Mouse (Mus musculus) hematopoietic stem cell, adult 5-6 weeks (primary cell): ENCODE measurements around the gene Mdk. TPM values are rescaled to one million over a fixed set of nuclear protein-coding genes. Genes with fewer than 3 reads are reported as not detected.

Source experiments
- ATAC-seq, 2 experiments: fragments of 125-278 bp in 1 of 2; replicated peaks in 1 of 2; 2 replicates each; pipeline ENCODE4 v1.8.0; 2016 to 2017; ENCODE audit warnings: inconsistent platforms in 2 of 2, mild to moderate bottlenecking in 2 of 2, moderate number of reproducible peaks in 2 of 2, low read depth in 1 of 2, moderate TSS enrichment in 1 of 2; ENCODE audit not compliant: low FRiP score in 2 of 2, poor library complexity in 2 of 2, severe bottlenecking in 2 of 2, insufficient read depth in 1 of 2, low TSS enrichment in 1 of 2
- total RNA-seq: library from RNA; stranded (forward); fragments of 172-1452, 232-1000 nt; gene quantifications from 2 replicates; pipeline ENCODE4 v1.2.3, GENCODE M21; 2017

The Mdk gene
- total RNA-seq, 1 experiment from 2014 or later, result not detected

- ATAC-seq, result no peak
Observed at GRCm38 (mm10) chr2:91900431-91900830, 31.7 kb downstream of the Mdk start.

DNA sequence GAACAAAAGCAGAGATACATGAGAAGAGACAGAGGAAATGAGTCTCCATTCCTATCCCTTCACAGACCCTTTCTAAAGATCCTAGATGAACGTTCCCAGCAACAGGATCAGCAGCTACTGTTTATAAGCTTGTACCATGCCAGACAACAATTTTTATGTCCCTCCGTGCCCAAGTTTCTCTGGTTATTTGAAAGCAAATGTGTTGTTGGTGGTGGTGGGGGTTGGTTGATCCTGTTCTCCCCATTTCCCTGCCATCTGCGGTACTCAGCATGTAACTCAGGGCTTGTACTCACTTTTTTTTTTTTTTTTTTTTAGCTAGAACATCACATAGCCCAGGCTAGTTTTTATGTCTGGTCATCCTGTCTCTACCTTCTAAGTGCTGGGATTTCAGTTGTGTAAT lies 33.0 kb downstream of the Mdk start:
- no peak for ATAC-seq

- ATAC-seq, result no peak
Observed at GRCm38 (mm10) chr2:91897968-91898367, 34.1 kb downstream of the Mdk start.

DNA sequence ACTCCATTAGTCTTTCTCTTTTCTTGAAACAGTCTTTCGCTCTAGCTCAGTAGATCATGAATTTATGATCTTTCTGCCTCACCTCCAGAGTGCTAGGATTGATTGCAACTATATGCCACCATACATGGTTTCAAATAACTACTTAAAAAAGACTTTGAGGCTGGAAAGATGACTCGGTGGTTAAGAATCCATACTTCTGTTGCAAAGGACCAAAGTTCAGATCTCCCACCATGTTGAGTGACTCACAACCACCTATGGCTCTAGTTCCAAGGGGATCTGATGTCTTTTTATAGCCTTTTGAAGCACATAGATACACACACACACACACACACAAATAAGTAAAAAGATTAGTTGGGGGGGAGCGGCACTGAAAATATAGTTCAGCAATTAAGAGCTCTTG lies 36.7 kb downstream of the Mdk start:
- no peak for ATAC-seq

GRCm38 (mm10) chr2:91894716-91895115 lies 37.4 kb downstream of the Mdk start:
- no peak for ATAC-seq

DNA sequence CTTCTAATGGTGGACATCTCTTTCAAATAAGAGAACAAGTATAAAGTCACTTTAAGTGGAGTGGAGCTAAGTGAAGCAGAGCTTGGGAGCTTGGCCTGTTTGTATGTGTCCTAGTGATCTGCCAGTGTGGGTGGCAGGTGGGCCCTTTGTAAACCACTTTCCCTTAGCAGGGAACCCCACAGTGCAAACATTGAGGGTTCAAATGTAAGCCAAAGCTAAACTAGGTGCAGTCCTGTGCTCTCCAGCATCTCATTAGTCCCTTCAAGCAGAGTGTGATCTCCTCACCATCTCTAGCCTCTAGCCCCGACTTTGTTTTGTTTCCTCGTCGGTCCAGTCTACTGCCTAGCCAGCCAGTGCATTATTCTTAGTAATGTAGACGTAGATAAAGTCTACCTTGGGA lies 47.5 kb downstream of the Mdk start:
- ATAC-seq, result no peak

DNA sequence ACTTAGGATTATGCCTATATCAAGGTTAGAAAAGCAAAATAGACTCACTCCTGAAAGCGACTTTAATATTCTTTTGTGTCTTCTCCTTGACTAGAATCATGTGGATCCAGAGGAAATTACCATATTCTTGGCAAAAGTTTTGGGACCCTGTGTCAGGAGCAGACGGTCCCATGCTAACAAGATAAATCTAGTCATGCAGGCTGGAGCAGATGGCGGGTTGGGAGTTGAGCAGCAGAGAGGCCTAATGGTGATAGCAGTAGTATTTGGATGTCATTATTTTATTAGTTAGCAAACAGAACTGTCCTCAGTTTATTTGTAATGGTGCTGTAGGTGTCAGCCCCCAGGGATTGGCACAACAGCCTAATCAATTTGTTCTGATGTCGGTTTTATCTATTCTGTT lies 48.1 kb downstream of the Mdk start:
- no peak for ATAC-seq

Other genes starting within 250 kb of the Mdk start
- 9.3 and 12.0 TPM in 2 replicates for gene Atg13, start 221.7 kb downstream of the Mdk start, total RNA-seq
- gene Harbi1, start 221.4 kb downstream of the Mdk start, total RNA-seq, result 18.9 and 32.3 TPM in 2 replicates
- gene Ambra1, start 202.2 kb downstream of the Mdk start, total RNA-seq, result 19.8 and 40.4 TPM in 2 replicates
- 0.56 TPM in 1 of 2 replicates, not detected in the other for gene Chrm4, start 5.0 kb downstream of the Mdk start, total RNA-seq
- gene Gm9821, start 13.4 kb upstream of the Mdk start, total RNA-seq, result 0.25 and 1.0 TPM in 2 replicates
- gene Dgkz, start 43.6 kb upstream of the Mdk start, total RNA-seq, result 78.3 and 145 TPM in 2 replicates
- gene Creb3l1, start 92.2 kb upstream of the Mdk start, total RNA-seq, result not detected in 2 replicates
- gene Phf21a, start 160.8 kb upstream of the Mdk start, total RNA-seq, result 52.3 and 64.3 TPM in 2 replicates